Mouse (Mus musculus) embryonic fibroblast, embryonic 13.5 days (primary cell): Measurements from ENCODE around the gene Gm43552. TPM values are rescaled to one million over a fixed set of nuclear protein-coding genes. Genes with fewer than 3 reads are reported as not detected.
A peak's percentile ranks its signal among the peaks of the same experiment; 100 is the strongest.

ENCODE experiments used
- H3K27ac ChIP-seq: 2 replicates; pipeline ENCODE4 v1.5.1; 2012; ENCODE audit warnings: low read length, control low read depth, inconsistent platforms; ENCODE audit not compliant: insufficient read depth
- H3K4me1 ChIP-seq: 2 replicates; pipeline ENCODE4 v1.6.1; 2011; ENCODE audit warnings: low read length; ENCODE audit not compliant: control insufficient read depth, insufficient read depth
- H3K4me3 ChIP-seq: 2 replicates; pipeline ENCODE4 v1.5.1; 2011; ENCODE audit warnings: mild to moderate bottlenecking, control low read depth, low read length; ENCODE audit not compliant: insufficient read depth
- CTCF ChIP-seq: IDR thresholded peaks from 2 replicates; pipeline ENCODE4 v1.5.1; 2011; ENCODE audit warnings: mild to moderate bottlenecking, control low read depth, low read length, moderate library complexity, borderline replicate concordance; ENCODE audit not compliant: insufficient read depth
- POLR2A ChIP-seq: IDR thresholded peaks from 2 replicates; pipeline ENCODE4 v1.6.1; 2011; ENCODE audit warnings: low read depth, mild to moderate bottlenecking, control low read depth, low read length, moderate library complexity
- polyA plus RNA-seq: library from polyadenylated mRNA; stranded (reverse); fragments of >200 nt; gene quantifications from 2 replicates; pipeline ENCODE4 v1.2.4, GENCODE M21; 2011; ENCODE audit warnings: low read depth; ENCODE audit not compliant: missing spikeins, insufficient read length

The Gm43552 gene
- polyA plus RNA-seq, 1 experiment, result not detected

- TF ChIP-seq CTCF, result no peak
- TF ChIP-seq POLR2A, result no peak
- no peak overlapping the region for H3K4me3 ChIP-seq
- peaks cover 14% of the 10 kb centered on the region for H3K4me1 ChIP-seq
- H3K27ac ChIP-seq, result peak overlapping the region; percentile 20; the same call in 1 of the 2 replicates
These were observed 47.7 kb downstream of the Gm43552 start for GRCm38 (mm10) chr5:65444981-65445380.

GRCm38 (mm10) chr5:65438041-65438440, 54.6 kb downstream of the Gm43552 start:
- TF ChIP-seq POLR2A, result no peak

DNA sequence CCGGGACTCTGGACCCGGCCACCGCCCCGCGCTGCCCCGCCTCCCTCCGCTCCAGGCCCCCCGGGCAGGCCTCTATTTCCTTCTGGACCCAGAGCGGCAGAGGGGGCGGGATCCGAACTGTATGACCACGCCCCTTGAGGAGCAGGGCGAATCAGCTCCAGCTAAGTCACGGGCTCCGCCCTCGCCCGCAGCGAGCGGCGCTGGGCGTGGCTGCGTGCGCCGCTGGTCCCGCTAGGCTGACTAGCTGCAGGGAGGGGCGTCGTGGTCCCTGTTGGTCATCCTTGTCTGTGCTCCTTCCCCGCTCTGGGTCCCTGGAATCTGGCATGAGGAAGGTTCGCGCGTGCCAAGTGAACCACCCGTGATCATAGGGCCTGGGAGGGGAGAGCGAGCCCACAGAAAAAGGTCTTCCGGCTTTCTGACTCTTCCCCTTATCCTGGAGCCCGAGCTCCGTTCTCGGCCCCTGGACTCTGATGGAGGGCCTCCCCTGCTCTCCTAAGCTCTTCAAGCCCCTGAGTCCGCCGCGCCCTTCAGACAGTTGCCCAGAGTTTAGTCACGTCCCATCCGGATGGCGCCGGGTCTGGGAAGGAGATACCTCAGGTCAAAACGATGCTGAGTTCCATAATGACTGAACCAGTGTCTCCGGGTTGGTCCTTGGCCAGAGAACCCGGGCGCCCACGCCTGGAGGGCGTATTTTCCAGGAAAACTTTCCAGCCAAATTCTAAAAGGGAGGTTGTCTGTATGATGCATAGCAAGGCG, 56.6 kb downstream of the Gm43552 start, which contains the start of gene Ugdh:
Gene Ugdh, minus strand, starts transcription at position 144 of the 756 bp plus-strand sequence.
- TF ChIP-seq CTCF, result no peak; the same call in 1 of the 2 replicates
- TF ChIP-seq POLR2A, result peak; percentile 94
- peak within 1 kb of the TSS; percentile 96 for H3K27ac ChIP-seq
- H3K4me1 ChIP-seq, result peaks cover 14% of the 10 kb centered on the region
- peak within 1 kb of the TSS; percentile 86 for H3K4me3 ChIP-seq

More at GRCm38 (mm10) chr5:65438041-65438440, 54.6 kb downstream of the Gm43552 start:
- peaks cover 14% of the 10 kb centered on the region for H3K4me1 ChIP-seq
- no peak overlapping the region; the same call in 1 of the 2 replicates for H3K27ac ChIP-seq
- H3K4me3 ChIP-seq, result no peak overlapping the region

DNA sequence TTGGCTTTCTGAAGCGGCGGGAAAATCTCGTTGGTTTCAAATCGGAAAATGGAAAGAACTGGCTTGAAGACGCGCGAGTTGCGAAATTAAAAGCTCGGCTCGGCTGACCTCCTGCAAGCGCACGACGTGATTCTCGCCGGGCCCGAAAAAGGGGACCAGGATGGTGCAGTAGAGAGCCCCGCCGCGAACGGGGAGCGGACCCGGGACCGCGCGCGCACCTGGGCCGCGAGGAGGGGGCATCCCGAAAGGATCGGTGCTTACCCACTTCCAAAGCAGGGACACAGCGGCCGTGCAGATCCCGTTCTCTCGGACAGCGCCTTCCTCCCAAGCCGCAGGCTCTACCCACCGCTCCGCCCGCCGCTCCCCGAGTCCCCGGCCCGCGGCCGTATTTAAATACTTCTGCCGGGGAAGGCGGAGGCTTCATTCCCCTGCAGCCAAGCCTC, 57.2 kb downstream of the Gm43552 start:
- TF ChIP-seq CTCF, result no peak
- peak; percentile 95 for TF ChIP-seq POLR2A
- Histone ChIP-seq H3K4me3 (peak overlapping the region; percentile 86), H3K27ac (peak overlapping the region; percentile 69), H3K4me1 (peaks cover 14% of the 10 kb centered on the region)

GRCm38 (mm10) chr5:65434471-65435362, 57.9 kb downstream of the Gm43552 start:
- peaks cover 14% of the 10 kb centered on the region for H3K4me1 ChIP-seq
- TF ChIP-seq POLR2A, result no peak
- TF ChIP-seq CTCF, result no peak
- peak overlapping the region; percentile 86 for H3K4me3 ChIP-seq
- peak overlapping the region; percentile 69; the same call in 1 of the 2 replicates for H3K27ac ChIP-seq

DNA sequence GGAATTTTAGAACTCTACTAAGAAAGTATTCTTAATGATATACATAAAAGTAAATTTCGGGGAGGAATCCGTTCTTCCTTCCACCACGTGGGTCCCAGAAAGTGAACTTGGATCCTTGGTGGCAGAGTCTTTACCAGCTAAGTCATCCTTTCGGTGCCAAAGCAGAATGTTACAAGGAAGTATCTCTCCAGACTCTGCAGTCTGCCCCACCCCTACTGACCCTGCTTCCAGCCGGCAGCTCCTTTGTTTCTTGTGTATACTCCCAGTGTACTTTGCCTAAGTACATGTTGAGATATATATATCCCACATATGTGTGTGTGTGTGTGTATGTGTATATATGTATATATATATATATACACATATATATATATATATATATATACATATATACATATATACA, 63.2 kb downstream of the Gm43552 start:
- TF ChIP-seq POLR2A (no peak), CTCF (no peak)
- H3K27ac ChIP-seq, result no peak overlapping the region

GRCm38 (mm10) chr5:65428321-65428720, 64.3 kb downstream of the Gm43552 start:
- H3K4me1 ChIP-seq, result no peaks in the 10 kb centered on the region; the same call in 1 of the 2 replicates
- TF ChIP-seq POLR2A, result no peak
- H3K4me3 ChIP-seq, result no peak overlapping the region
- no peak overlapping the region for H3K27ac ChIP-seq

More for the DNA sequence above, 63.2 kb downstream of the Gm43552 start:
- Histone ChIP-seq H3K4me3 (no peak overlapping the region), H3K4me1 (no peaks in the 10 kb centered on the region; the same call in 1 of the 2 replicates)

GRCm38 (mm10) chr5:65425251-65425650, 67.4 kb downstream of the Gm43552 start:
- TF ChIP-seq CTCF, result no peak
- TF ChIP-seq POLR2A, result no peak
- no peak overlapping the region for H3K4me3 ChIP-seq
- no peak overlapping the region for H3K27ac ChIP-seq
- no peaks in the 10 kb centered on the region; the same call in 1 of the 2 replicates for H3K4me1 ChIP-seq

DNA sequence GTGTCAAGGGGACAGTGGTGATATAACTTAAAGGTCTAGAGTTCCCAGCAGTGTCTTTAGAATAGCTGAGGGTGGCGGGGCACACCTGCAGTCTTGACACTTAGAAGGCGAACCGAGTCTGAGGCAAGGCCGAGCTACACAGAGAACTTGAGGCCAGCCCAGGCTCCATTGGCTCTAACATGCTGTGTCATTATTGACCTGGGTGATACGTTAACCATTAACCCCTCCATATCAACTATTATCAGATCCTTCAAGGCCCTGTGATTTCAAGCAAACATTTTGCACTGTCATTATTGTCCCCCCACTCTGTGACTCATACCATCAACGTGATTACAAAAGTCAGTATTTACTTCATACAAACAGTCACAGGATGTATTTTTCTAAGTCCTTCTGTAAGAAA, 68.4 kb downstream of the Gm43552 start:
- Histone ChIP-seq H3K4me1 (no peaks in the 10 kb centered on the region; the same call in 1 of the 2 replicates), H3K27ac (no peak overlapping the region), H3K4me3 (no peak overlapping the region)
- no peak for TF ChIP-seq CTCF
- no peak for TF ChIP-seq POLR2A

DNA sequence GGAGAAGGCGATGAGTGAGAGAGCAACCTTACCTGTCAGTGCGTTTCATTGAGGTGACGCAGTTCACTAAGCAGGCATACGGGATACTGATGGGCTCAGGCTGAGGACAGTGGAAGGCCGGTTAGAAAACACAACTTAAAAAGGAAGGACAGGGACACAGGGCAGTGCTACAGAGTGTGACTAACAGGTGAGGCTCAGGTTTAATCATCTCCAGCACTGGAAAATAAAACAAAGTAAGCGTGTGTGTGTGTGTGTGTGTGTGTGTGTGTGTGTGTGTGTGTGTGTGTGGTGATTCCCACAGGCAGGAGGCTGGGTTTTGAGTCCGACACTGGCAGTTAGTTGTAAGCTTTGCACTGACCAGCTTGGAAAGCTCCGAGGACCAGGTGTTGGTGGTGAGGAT, 69.8 kb downstream of the Gm43552 start:
- H3K4me3 ChIP-seq, result no peak overlapping the region
- TF ChIP-seq POLR2A (no peak), CTCF (no peak)
- H3K4me1 ChIP-seq, result no peaks in the 10 kb centered on the region
- no peak overlapping the region for H3K27ac ChIP-seq
